13 mouse cellular contexts compared by ENCODE assay signal in genomic region chr11:72504016-72504797, GRCm38 (mm10). TPM values are rescaled to one million over a fixed set of nuclear protein-coding genes. Genes with fewer than 3 reads are reported as not detected.
A peak's percentile ranks its signal among the peaks of the same experiment; 100 is the strongest.
DNase-seq lines count a peak whose midpoint lies in the region.
"Had no signal": no experiment of that assay in that cellular context is flagged by ENCODE, and none has a peak within 500 bp of the region (broad histone marks: within the 10 kb centered on the region; RNA-seq: fewer than 3 reads in every experiment).

No protein-coding gene starts in this region.

- intact Hi-C loops in left cerebral cortex, postnatal 4 days (cut with DNase I) = no loop called here
- intact Hi-C loops in left cerebral cortex, postnatal 25 days (cut with DNase I) = no loop called here

- peak; percentile 59 for DNase-seq in left cerebral cortex, postnatal 4 days
- DNase-seq in left cerebral cortex, postnatal 25 days (ENCODE audit: low spot score in 2 of 2) = no peak
- DNase-seq in kidney, adult 9 months = peak; percentile 92
- DNase-seq in kidney, postnatal 36 days = peak; percentile 66 to 87
- peak; percentile 85 for DNase-seq in yolk sac, embryonic 10.5 days (ENCODE audit: low spot score)
- no peak for DNase-seq in left cerebral cortex, adult 9 months (ENCODE audit: low spot score in 2 of 2)
- DNase-seq in embryo, embryonic 10.5 days (ENCODE audit: low spot score) = no peak
- no peak for DNase-seq in ovary, postnatal 36 days (ENCODE audit: low spot score)
- DNase-seq: adrenal gland, postnatal 10 days; cerebellum, adult 9-11 months; heart, postnatal 14 days; right cerebral cortex, postnatal 25 days; thymus, postnatal 14 days had no signal

RNA-seq across cellular contexts. Expression of gene Spns2, which starts 14.5 kb away (rescaled TPM):
- 10 to 100 TPM; 36.5 to 37.0 TPM for total RNA-seq in left cerebral cortex, postnatal 4 days (2021)
- total RNA-seq in left cerebral cortex, postnatal 25 days (2021) = 10 to 100 TPM; 58.0 to 58.3 TPM

RNA-seq across cellular contexts. Expression of gene Spns3, which starts 46.1 kb away (rescaled TPM):
- total RNA-seq in left cerebral cortex, postnatal 4 days (2021) = under 1 TPM; 0.18 to 0.26 TPM
- total RNA-seq in left cerebral cortex, postnatal 25 days (2021) = under 1 TPM; 0.25 to 0.34 TPM

Comparison
In these comparisons a context has a peak if more than half of its experiments do, and no peak if none do; other contexts are left out.
1. DNase-seq: peak in left cerebral cortex, postnatal 4 days (single experiment), kidney, adult 9 months (single experiment), kidney, postnatal 36 days (2 of 2) and yolk sac, embryonic 10.5 days (single experiment); none in left cerebral cortex, postnatal 25 days (0 of 2), left cerebral cortex, adult 9 months (0 of 2), embryo, embryonic 10.5 days (single experiment) and ovary, postnatal 36 days (single experiment).